Mouse (Mus musculus): ENCODE measurements at regions not wholly inside any gene's neighbourhood (a gene's known extent, or its start where the extent isn't known, plus 50 kb on each side); places are given as distances from the start of the nearest gene placed in this dataset.

- DNase-seq (ENCODE audit: low read depth): no peak
Measured at GRCm38 (mm10) chr6:81586441-81587117, 336.9 kb upstream of the Gcfc2 start.

- no peak for DNase-seq (ENCODE audit: low read depth)
Measured at GRCm38 (mm10) chr6:81589727-81590126, 333.7 kb upstream of the Gcfc2 start.

GRCm38 (mm10) chr6:81595926-81596325 is 327.5 kb upstream of the Gcfc2 start:
- DNase-seq (ENCODE audit: low read depth): no peak

GRCm38 (mm10) chr6:81608637-81609036 is 314.8 kb upstream of the Gcfc2 start:
- no peak for DNase-seq (ENCODE audit: low read depth)

GRCm38 (mm10) chr6:81611980-81612379 is 311.5 kb upstream of the Gcfc2 start:
- DNase-seq (ENCODE audit: low read depth): no peak

- DNase-seq (ENCODE audit: low read depth): no peak
Measured at GRCm38 (mm10) chr6:81618018-81618417, 305.5 kb upstream of the Gcfc2 start.

- DNase-seq (ENCODE audit: low read depth): no peak
Measured at GRCm38 (mm10) chr6:81621028-81621427, 302.4 kb upstream of the Gcfc2 start.

GRCm38 (mm10) chr6:81622714-81623113 is 300.8 kb upstream of the Gcfc2 start:
- no peak for DNase-seq (ENCODE audit: low read depth)

GRCm38 (mm10) chr6:81625016-81625415 is 298.5 kb upstream of the Gcfc2 start:
- no peak for DNase-seq (ENCODE audit: low read depth)

GRCm38 (mm10) chr6:81633586-81633985 is 289.9 kb upstream of the Gcfc2 start:
- DNase-seq (ENCODE audit: low read depth): no peak

- no peak for DNase-seq (ENCODE audit: low read depth)
Measured at GRCm38 (mm10) chr6:81647615-81648375, 275.7 kb upstream of the Gcfc2 start.

GRCm38 (mm10) chr6:81651856-81652255 is 271.6 kb upstream of the Gcfc2 start:
- DNase-seq (ENCODE audit: low read depth): no peak

- no peak for DNase-seq (ENCODE audit: low read depth)
Measured at GRCm38 (mm10) chr6:81655205-81655604, 268.3 kb upstream of the Gcfc2 start.

- DNase-seq (ENCODE audit: low read depth): no peak
Measured at GRCm38 (mm10) chr6:81660478-81661395, 262.7 kb upstream of the Gcfc2 start.

- no peak for DNase-seq (ENCODE audit: low read depth)
Measured at GRCm38 (mm10) chr6:81668944-81669343, 254.5 kb upstream of the Gcfc2 start.

GRCm38 (mm10) chr6:81673316-81673715 is 250.2 kb upstream of the Gcfc2 start:
- DNase-seq (ENCODE audit: low read depth): no peak

GRCm38 (mm10) chr6:81697284-81697683 is 226.2 kb upstream of the Gcfc2 start:
- DNase-seq (ENCODE audit: low read depth): no peak

- DNase-seq (ENCODE audit: low read depth): no peak
Measured at GRCm38 (mm10) chr6:81698173-81698572, 225.3 kb upstream of the Gcfc2 start.

- no peak for DNase-seq (ENCODE audit: low read depth)
Measured at GRCm38 (mm10) chr6:81714867-81715266, 208.6 kb upstream of the Gcfc2 start.

GRCm38 (mm10) chr6:81716371-81716770 is 207.1 kb upstream of the Gcfc2 start:
- DNase-seq (ENCODE audit: low read depth): no peak

- no peak for DNase-seq (ENCODE audit: low read depth)
Measured at GRCm38 (mm10) chr6:81724601-81725545, 198.6 kb upstream of the Gcfc2 start.
